Comparison of ENCODE assay signal across 22 mouse cellular contexts in genomic region chr12:36570414-36571095, GRCm38 (mm10).
A peak's percentile ranks its signal among the peaks of the same experiment; 100 is the strongest.
DNase-seq lines count a peak whose midpoint lies in the region; ATAC-seq and TF ChIP-seq lines count a peak whose summit lies in the region.
"Had no signal": no experiment of that assay in that cellular context is flagged by ENCODE, and none has a peak within 500 bp of the region (broad histone marks: within the 10 kb centered on the region; RNA-seq: fewer than 3 reads in every experiment).

No protein-coding gene starts in this region.

- no peak overlapping the region for H3K9ac ChIP-seq in forebrain, embryonic 16.5 days (replicated peaks; ENCODE audit: low read depth, low read length)
- H3K9ac ChIP-seq in forebrain, embryonic 14.5 days (ENCODE audit: low read length), result no peak overlapping the region
- no peak overlapping the region for H3K9ac ChIP-seq in forebrain, postnatal 0 days
- no peak overlapping the region for H3K9ac ChIP-seq in forebrain, embryonic 12.5 days

- H3K4me2 ChIP-seq in forebrain, embryonic 16.5 days (ENCODE audit: low read length), result no peak overlapping the region
- H3K4me2 ChIP-seq in forebrain, embryonic 14.5 days (ENCODE audit: low read length), result no peak overlapping the region
- no peak overlapping the region for H3K4me2 ChIP-seq in forebrain, postnatal 0 days (ENCODE audit: low read depth)
- H3K4me2 ChIP-seq in forebrain, embryonic 12.5 days, result no peak overlapping the region

- ATAC-seq in forebrain, embryonic 16.5 days, result peak; percentile 82
- ATAC-seq in forebrain, embryonic 14.5 days, result no peak
- peak; percentile 80 for ATAC-seq in forebrain, postnatal 0 days
- ATAC-seq in forebrain, embryonic 12.5 days (ENCODE audit: low FRiP score), result no peak
- ATAC-seq: activated CD4-positive, CD25-positive, alpha-beta regulatory T cell, adult 4 months; CD4-positive, CD25-positive, alpha-beta regulatory T cell, adult 4 months; Patski had no signal

- H3K36me3 ChIP-seq in forebrain, embryonic 16.5 days (ENCODE audit: control insufficient read depth, insufficient read depth), result no peaks in the 10 kb centered on the region
- H3K36me3 ChIP-seq in forebrain, embryonic 14.5 days (ENCODE audit: control insufficient read depth, insufficient read depth, low read length), result no peaks in the 10 kb centered on the region
- H3K36me3 ChIP-seq in forebrain, postnatal 0 days (ENCODE audit: insufficient read depth), result no peaks in the 10 kb centered on the region
- H3K36me3 ChIP-seq in forebrain, embryonic 12.5 days (replicated peaks), result no peaks in the 10 kb centered on the region
- H3K36me3 ChIP-seq: G1E had no signal

- no peak overlapping the region for H3K4me3 ChIP-seq in forebrain, embryonic 16.5 days (replicated peaks; ENCODE audit: low read length)
- no peak overlapping the region for H3K4me3 ChIP-seq in forebrain, embryonic 14.5 days (ENCODE audit: low read depth, low read length)
- H3K4me3 ChIP-seq in forebrain, postnatal 0 days (ENCODE audit: low read depth, low read length), result no peak overlapping the region
- no peak overlapping the region for H3K4me3 ChIP-seq in forebrain, embryonic 12.5 days (replicated peaks)

- no peak for DNase-seq in forebrain, embryonic 14.5 days (ENCODE audit: low spot score)
- DNase-seq in forebrain, postnatal 0 days, result peak; percentile 19
- DNase-seq in brain, embryonic 18.5 days (ENCODE audit: low read depth, low spot score), result peak; percentile 4
- no peak for DNase-seq in thymus, postnatal 4 days
- DNase-seq: adrenal gland, adult 2 months; adrenal gland, adult 8-10 months; adrenal gland, postnatal 10 days; adrenal gland, postnatal 14 days; adrenal gland, postnatal 25 days; adrenal gland, postnatal 36 days; B cell, adult 2 months; cerebellum, adult 11 months; cerebellum, adult 11-12 months; cerebellum, adult 18-20 months; cerebellum, adult 2 months had no signal

- no peak overlapping the region for H3K27ac ChIP-seq in forebrain, embryonic 16.5 days (ENCODE audit: low read length)
- H3K27ac ChIP-seq in forebrain, embryonic 14.5 days (ENCODE audit: low read depth, low read length), result no peak overlapping the region
- no peak overlapping the region for H3K27ac ChIP-seq in forebrain, postnatal 0 days (ENCODE audit: low read depth, low read length)
- no peak overlapping the region for H3K27ac ChIP-seq in forebrain, embryonic 12.5 days

- H3K27me3 ChIP-seq in forebrain, embryonic 16.5 days (replicated peaks; ENCODE audit: control insufficient read depth, insufficient read depth, low read length), result no peaks in the 10 kb centered on the region
- no peaks in the 10 kb centered on the region for H3K27me3 ChIP-seq in forebrain, embryonic 14.5 days (replicated peaks; ENCODE audit: control insufficient read depth, insufficient read depth, low read length)
- H3K27me3 ChIP-seq in forebrain, postnatal 0 days (ENCODE audit: insufficient read depth, low read length), result no peaks in the 10 kb centered on the region
- no peaks in the 10 kb centered on the region for H3K27me3 ChIP-seq in forebrain, embryonic 12.5 days
- H3K27me3 ChIP-seq: CH12.LX, Patski had no signal

- TF ChIP-seq CTCF in forebrain, postnatal 0 days (IDR thresholded peaks at IDR 0.05; ENCODE audit: low read depth), result no peak

- WGBS in forebrain, embryonic 16.5 days, result 82% methylated on average over 4 of the region's 4 CpGs
- 90% methylated on average over 4 of the region's 4 CpGs for WGBS in forebrain, embryonic 14.5 days
- WGBS in forebrain, postnatal 0 days, result 73% methylated on average over 4 of the region's 4 CpGs
- WGBS in forebrain, embryonic 12.5 days, result 88% methylated on average over 4 of the region's 4 CpGs

- no peaks in the 10 kb centered on the region for H3K9me3 ChIP-seq in forebrain, embryonic 16.5 days (ENCODE audit: control insufficient read depth, low read length)
- H3K9me3 ChIP-seq in forebrain, embryonic 14.5 days (replicated peaks; ENCODE audit: control insufficient read depth, low read length), result no peaks in the 10 kb centered on the region
- no peaks in the 10 kb centered on the region for H3K9me3 ChIP-seq in forebrain, postnatal 0 days (ENCODE audit: low read length)
- no peaks in the 10 kb centered on the region for H3K9me3 ChIP-seq in forebrain, embryonic 12.5 days
- H3K9me3 ChIP-seq: G1E had no signal

- H3K4me1 ChIP-seq in forebrain, embryonic 16.5 days (replicated peaks; ENCODE audit: control insufficient read depth, insufficient read depth, low read length), result no peaks in the 10 kb centered on the region
- no peaks in the 10 kb centered on the region for H3K4me1 ChIP-seq in forebrain, embryonic 14.5 days (ENCODE audit: control insufficient read depth, insufficient read depth, low read length)
- H3K4me1 ChIP-seq in forebrain, postnatal 0 days (ENCODE audit: insufficient read depth), result 0 out of 2 replicates have a peak, but pooled peaks cover 4% of the 10 kb centered on the region
- no peaks in the 10 kb centered on the region for H3K4me1 ChIP-seq in forebrain, embryonic 12.5 days

Comparison
In these comparisons a context has a peak if more than half of its experiments do, and no peak if none do; other contexts are left out.
1. ATAC-seq: peak in forebrain, embryonic 16.5 days (single experiment) and forebrain, postnatal 0 days (single experiment); none in forebrain, embryonic 14.5 days (single experiment) and forebrain, embryonic 12.5 days (single experiment).
2. DNase-seq: peak in forebrain, postnatal 0 days (single experiment) and brain, embryonic 18.5 days (single experiment); none in forebrain, embryonic 14.5 days (single experiment) and thymus, postnatal 4 days (single experiment).